Mouse (Mus musculus): ENCODE results near the gene Foxa2.

Foxa2 gene

GRCm38 (mm10) chr2:148046799-148047165 lies at the start of gene Foxa2:
TSS of gene Foxa2 (minus strand) at chr2:148046969.
- H3K4me1 ChIP-seq (replicated peaks; ENCODE audit: low read depth, low read length), result peaks cover 40% of the 10 kb centered on the region
- peak within 1 kb of the TSS; percentile 71 for H3K4me3 ChIP-seq (replicated peaks; ENCODE audit: low read length)
- TF ChIP-seq NANOG (IDR thresholded peaks at IDR 0.05; ENCODE audit: borderline replicate concordance, low read length) (no peak), CTCF (conservative IDR thresholded peaks at IDR 0.05; ENCODE audit: low read length) (no peak), POU5F1 (IDR thresholded peaks at IDR 0.05; ENCODE audit: borderline replicate concordance, low read length) (no peak)
- H3K9me3 ChIP-seq (ENCODE audit: low read length), result peaks cover 10% of the 10 kb centered on the region
- peaks cover 91% of the 10 kb centered on the region for H3K27me3 ChIP-seq (ENCODE audit: insufficient read depth, low read length)
- H3K36me3 ChIP-seq (ENCODE audit: insufficient read depth, low read length), result no peaks in the 10 kb centered on the region

- Histone ChIP-seq H3K27me3 (ENCODE audit: insufficient read depth, low read length) (no peaks in the 10 kb centered on the region), H3K4me3 (replicated peaks; ENCODE audit: low read length) (no peak overlapping the region), H3K4me1 (replicated peaks; ENCODE audit: low read depth, low read length) (no peaks in the 10 kb centered on the region), H3K9me3 (ENCODE audit: low read length) (no peaks in the 10 kb centered on the region), H3K36me3 (ENCODE audit: insufficient read depth, low read length) (no peaks in the 10 kb centered on the region)
- TF ChIP-seq CTCF (conservative IDR thresholded peaks at IDR 0.05; ENCODE audit: low read length) (no peak), POU5F1 (IDR thresholded peaks at IDR 0.05; ENCODE audit: borderline replicate concordance, low read length) (no peak), NANOG (IDR thresholded peaks at IDR 0.05; ENCODE audit: borderline replicate concordance, low read length) (no peak)
Observed at GRCm38 (mm10) chr2:148092089-148092488, 45.3 kb upstream of the Foxa2 start.

- TF ChIP-seq CTCF (conservative IDR thresholded peaks at IDR 0.05; ENCODE audit: low read length) (no peak), POU5F1 (IDR thresholded peaks at IDR 0.05; ENCODE audit: borderline replicate concordance, low read length) (no peak), NANOG (IDR thresholded peaks at IDR 0.05; ENCODE audit: borderline replicate concordance, low read length) (no peak)
- H3K27me3 ChIP-seq (ENCODE audit: insufficient read depth, low read length), result no peaks in the 10 kb centered on the region
- no peaks in the 10 kb centered on the region for H3K9me3 ChIP-seq (ENCODE audit: low read length)
- H3K4me3 ChIP-seq (replicated peaks; ENCODE audit: low read length), result no peak overlapping the region
- no peaks in the 10 kb centered on the region for H3K36me3 ChIP-seq (ENCODE audit: insufficient read depth, low read length)
- no peaks in the 10 kb centered on the region for H3K4me1 ChIP-seq (replicated peaks; ENCODE audit: low read depth, low read length)
Observed at GRCm38 (mm10) chr2:148091657-148092056, 44.9 kb upstream of the Foxa2 start.

- H3K4me1 ChIP-seq (replicated peaks; ENCODE audit: low read depth, low read length), result no peaks in the 10 kb centered on the region
- H3K36me3 ChIP-seq (ENCODE audit: insufficient read depth, low read length), result no peaks in the 10 kb centered on the region
- H3K4me3 ChIP-seq (replicated peaks; ENCODE audit: low read length), result no peak overlapping the region
- H3K27me3 ChIP-seq (ENCODE audit: insufficient read depth, low read length), result no peaks in the 10 kb centered on the region
- H3K9me3 ChIP-seq (ENCODE audit: low read length), result no peaks in the 10 kb centered on the region
- TF ChIP-seq POU5F1 (IDR thresholded peaks at IDR 0.05; ENCODE audit: borderline replicate concordance, low read length), result no peak
- TF ChIP-seq NANOG (IDR thresholded peaks at IDR 0.05; ENCODE audit: borderline replicate concordance, low read length), result no peak
- no peak for TF ChIP-seq CTCF (conservative IDR thresholded peaks at IDR 0.05; ENCODE audit: low read length)
Observed at GRCm38 (mm10) chr2:148090071-148090470, 43.3 kb upstream of the Foxa2 start.

GRCm38 (mm10) chr2:148085529-148085928 lies 38.8 kb upstream of the Foxa2 start:
- Histone ChIP-seq H3K9me3 (ENCODE audit: low read length) (no peaks in the 10 kb centered on the region), H3K4me1 (replicated peaks; ENCODE audit: low read depth, low read length) (no peaks in the 10 kb centered on the region), H3K27me3 (ENCODE audit: insufficient read depth, low read length) (no peaks in the 10 kb centered on the region), H3K4me3 (replicated peaks; ENCODE audit: low read length) (no peak overlapping the region), H3K36me3 (ENCODE audit: insufficient read depth, low read length) (no peaks in the 10 kb centered on the region)
- no peak for TF ChIP-seq NANOG (IDR thresholded peaks at IDR 0.05; ENCODE audit: borderline replicate concordance, low read length)
- no peak for TF ChIP-seq CTCF (conservative IDR thresholded peaks at IDR 0.05; ENCODE audit: low read length)
- no peak for TF ChIP-seq POU5F1 (IDR thresholded peaks at IDR 0.05; ENCODE audit: borderline replicate concordance, low read length)

- Histone ChIP-seq H3K4me1 (replicated peaks; ENCODE audit: low read depth, low read length) (no peaks in the 10 kb centered on the region), H3K36me3 (ENCODE audit: insufficient read depth, low read length) (no peaks in the 10 kb centered on the region), H3K27me3 (ENCODE audit: insufficient read depth, low read length) (no peaks in the 10 kb centered on the region), H3K4me3 (replicated peaks; ENCODE audit: low read length) (no peak overlapping the region), H3K9me3 (ENCODE audit: low read length) (no peaks in the 10 kb centered on the region)
- no peak for TF ChIP-seq CTCF (conservative IDR thresholded peaks at IDR 0.05; ENCODE audit: low read length)
Observed at GRCm38 (mm10) chr2:148085126-148085525, 38.4 kb upstream of the Foxa2 start.

- Histone ChIP-seq H3K9me3 (ENCODE audit: low read length) (no peaks in the 10 kb centered on the region), H3K27me3 (ENCODE audit: insufficient read depth, low read length) (no peaks in the 10 kb centered on the region), H3K4me3 (replicated peaks; ENCODE audit: low read length) (no peak overlapping the region), H3K4me1 (replicated peaks; ENCODE audit: low read depth, low read length) (0 out of 2 replicates have a peak, but pooled peaks cover 5% of the 10 kb centered on the region), H3K36me3 (ENCODE audit: insufficient read depth, low read length) (no peaks in the 10 kb centered on the region)
- TF ChIP-seq POU5F1 (IDR thresholded peaks at IDR 0.05; ENCODE audit: borderline replicate concordance, low read length) (no peak), CTCF (conservative IDR thresholded peaks at IDR 0.05; ENCODE audit: low read length) (peak; percentile 93)
Observed at GRCm38 (mm10) chr2:148082283-148082682, 35.5 kb upstream of the Foxa2 start.

GRCm38 (mm10) chr2:148060705-148061104 lies 13.9 kb upstream of the Foxa2 start:
- Histone ChIP-seq H3K36me3 (ENCODE audit: insufficient read depth, low read length) (no peaks in the 10 kb centered on the region), H3K4me1 (replicated peaks; ENCODE audit: low read depth, low read length) (no peaks in the 10 kb centered on the region), H3K9me3 (ENCODE audit: low read length) (no peaks in the 10 kb centered on the region), H3K27me3 (ENCODE audit: insufficient read depth, low read length) (peaks cover 21% of the 10 kb centered on the region), H3K4me3 (replicated peaks; ENCODE audit: low read length) (no peak overlapping the region)
- TF ChIP-seq CTCF (conservative IDR thresholded peaks at IDR 0.05; ENCODE audit: low read length) (no peak), POU5F1 (IDR thresholded peaks at IDR 0.05; ENCODE audit: borderline replicate concordance, low read length) (no peak), NANOG (IDR thresholded peaks at IDR 0.05; ENCODE audit: borderline replicate concordance, low read length) (no peak)

GRCm38 (mm10) chr2:148053411-148053810 lies 6.6 kb upstream of the Foxa2 start:
- H3K4me3 ChIP-seq (replicated peaks; ENCODE audit: low read length), result peak overlapping the region; percentile 32; the same call in 1 of the 2 replicates
- H3K27me3 ChIP-seq (ENCODE audit: insufficient read depth, low read length), result peaks cover 48% of the 10 kb centered on the region
- H3K4me1 ChIP-seq (replicated peaks; ENCODE audit: low read depth, low read length), result peaks cover 29% of the 10 kb centered on the region
- H3K36me3 ChIP-seq (ENCODE audit: insufficient read depth, low read length), result no peaks in the 10 kb centered on the region
- TF ChIP-seq NANOG (IDR thresholded peaks at IDR 0.05; ENCODE audit: borderline replicate concordance, low read length), result no peak
- H3K9me3 ChIP-seq (ENCODE audit: low read length), result peaks cover 20% of the 10 kb centered on the region

Data from E14TG2a.4 (cell line).